Mouse (Mus musculus) lung, postnatal 14 days (tissue): ENCODE measurements at regions not wholly inside any gene's neighbourhood (a gene's known extent, or its start where the extent isn't known, plus 50 kb on each side); places are given as distances from the start of the nearest gene placed in this dataset.

Experiments
- DNase-seq: peaks from one replicate; pipeline ENCODE4 v3.0.0; 2021

DNA sequence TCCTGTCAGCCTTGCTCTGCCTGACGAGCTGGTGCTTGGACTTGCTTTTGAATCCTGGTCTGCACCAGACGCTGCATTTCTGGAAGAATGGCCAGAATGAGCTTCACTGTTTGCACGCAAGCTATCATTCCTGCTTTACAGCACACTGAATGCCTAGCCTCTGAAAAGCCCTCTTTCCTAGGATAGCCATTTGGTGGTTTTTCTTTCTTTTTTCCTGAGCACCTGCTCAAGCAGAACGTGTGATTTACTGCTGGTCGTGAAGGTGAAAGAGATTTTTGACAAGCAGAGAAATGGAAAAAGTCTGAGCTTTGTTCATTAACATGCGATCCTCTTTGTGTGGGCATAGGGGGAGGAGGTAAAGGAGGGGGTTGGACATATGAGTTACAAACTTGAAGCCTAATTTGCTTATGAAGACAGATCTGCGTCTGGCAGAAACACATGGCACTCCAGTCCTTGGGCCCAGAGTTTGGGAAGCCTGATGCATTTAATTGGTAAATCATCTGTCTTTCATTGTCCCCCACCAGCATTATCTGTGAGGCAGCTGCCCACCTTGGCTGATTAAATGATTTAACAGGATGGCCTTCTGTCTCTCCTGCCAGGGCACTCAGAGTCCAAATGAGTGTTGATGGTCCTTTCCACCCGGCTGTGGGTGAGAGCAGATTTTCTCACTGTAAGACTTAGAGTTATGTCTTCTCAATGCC, 457.1 kb upstream of the Plxna2 start:
- DNase-seq = no peak

- DNase-seq = no peak
These were observed 460.8 kb upstream of the Plxna2 start for GRCm38 (mm10) chr1:194157268-194157667.

DNA sequence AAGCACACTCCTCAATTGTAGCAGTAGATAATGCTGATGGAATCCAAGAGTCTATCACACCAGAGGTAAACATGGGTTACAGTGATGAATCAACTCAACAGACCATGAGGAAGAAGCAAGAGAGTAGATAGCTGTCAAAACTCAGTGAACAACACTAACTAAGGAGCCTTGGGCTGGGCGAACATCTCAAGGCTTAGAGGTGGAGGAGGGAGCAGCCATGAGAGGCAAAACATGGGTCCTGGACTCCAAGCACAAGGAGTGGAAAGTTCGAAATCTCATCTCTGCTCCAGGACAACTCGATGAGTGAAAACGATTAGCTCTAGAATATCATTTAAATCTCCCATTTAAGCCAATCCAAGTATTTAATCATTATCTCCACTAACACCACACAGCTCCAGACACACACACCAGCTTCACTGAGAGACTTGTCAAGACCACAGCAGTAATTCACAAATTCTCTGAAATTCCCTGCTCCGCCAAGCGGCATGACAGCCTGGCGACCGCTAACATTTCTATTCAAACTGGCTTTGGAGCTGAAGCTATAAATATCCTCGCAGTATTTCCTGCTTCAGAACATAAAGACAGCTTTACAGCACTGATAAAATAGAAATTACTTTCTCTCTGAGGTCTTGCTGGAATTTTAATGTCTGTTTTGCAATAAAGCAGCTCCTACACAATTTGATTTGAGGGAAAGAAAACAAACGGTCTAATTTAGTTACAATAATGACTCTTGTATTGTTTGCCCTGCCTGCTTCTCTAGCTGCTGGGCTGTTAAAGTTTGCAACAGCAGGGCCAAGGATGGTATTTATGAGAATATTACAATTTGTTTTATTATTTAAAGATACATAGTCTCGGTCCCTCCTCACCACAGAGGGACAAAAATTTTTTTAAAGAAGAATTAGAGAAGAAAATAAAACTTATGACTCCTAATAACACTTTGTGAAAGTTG, 469.3 kb upstream of the Plxna2 start:
- DNase-seq = no peak

DNA sequence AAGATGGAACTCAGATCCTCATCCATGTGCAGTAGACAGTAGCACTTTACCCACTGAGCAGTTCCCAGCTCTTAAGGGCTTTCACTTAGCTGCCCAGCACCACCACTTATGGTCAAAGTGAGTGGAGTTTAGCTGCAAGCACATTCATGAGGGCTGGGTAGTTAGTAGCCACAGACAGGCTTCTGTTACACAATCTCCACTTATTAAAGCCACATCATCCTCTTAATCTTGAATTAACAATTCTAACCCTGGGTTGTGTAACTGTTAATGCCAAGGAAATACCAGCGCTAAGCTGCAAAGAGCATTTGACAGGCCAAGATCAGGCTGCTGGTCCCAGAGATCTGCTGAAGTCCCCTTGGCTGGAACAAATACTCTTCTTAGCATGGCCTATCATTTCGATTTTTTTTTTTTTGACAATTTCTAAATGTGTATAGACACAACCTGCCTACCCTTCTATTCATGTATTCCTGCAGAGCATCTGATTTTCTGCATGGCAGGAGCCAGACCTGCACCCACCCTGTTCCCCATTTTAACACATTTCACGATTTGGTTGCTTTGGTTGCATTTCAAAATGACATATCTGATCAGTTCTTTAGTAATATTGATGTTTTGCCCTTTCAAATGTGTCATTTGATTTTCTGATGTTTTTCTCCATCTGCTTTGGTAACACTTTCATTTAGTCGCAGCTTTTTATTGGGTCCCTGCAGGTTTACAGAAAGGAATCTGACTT, 500.2 kb upstream of the Plxna2 start:
- DNase-seq = no peak

- DNase-seq = no peak
These were observed 503.6 kb upstream of the Plxna2 start for GRCm38 (mm10) chr1:194114399-194114798.

DNA sequence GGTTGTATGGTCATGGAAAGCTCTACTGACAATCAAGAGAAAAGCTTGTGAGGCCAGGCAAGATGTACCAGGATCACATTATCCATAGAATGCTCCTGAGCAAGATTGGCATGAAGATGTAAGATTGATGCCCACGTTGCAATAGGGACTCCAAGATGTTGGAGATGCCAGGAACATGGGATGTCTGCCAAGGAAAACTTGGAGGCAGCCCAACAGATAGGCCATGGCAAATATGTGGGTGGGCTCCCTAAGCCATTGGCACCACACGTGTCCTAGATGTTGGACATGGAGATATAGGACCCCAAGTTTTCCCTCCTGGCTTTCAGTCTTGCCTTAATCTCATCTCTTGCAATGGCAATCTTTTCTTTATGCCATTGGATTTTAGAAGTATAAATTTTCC, 506.1 kb upstream of the Plxna2 start:
- DNase-seq = no peak

DNA sequence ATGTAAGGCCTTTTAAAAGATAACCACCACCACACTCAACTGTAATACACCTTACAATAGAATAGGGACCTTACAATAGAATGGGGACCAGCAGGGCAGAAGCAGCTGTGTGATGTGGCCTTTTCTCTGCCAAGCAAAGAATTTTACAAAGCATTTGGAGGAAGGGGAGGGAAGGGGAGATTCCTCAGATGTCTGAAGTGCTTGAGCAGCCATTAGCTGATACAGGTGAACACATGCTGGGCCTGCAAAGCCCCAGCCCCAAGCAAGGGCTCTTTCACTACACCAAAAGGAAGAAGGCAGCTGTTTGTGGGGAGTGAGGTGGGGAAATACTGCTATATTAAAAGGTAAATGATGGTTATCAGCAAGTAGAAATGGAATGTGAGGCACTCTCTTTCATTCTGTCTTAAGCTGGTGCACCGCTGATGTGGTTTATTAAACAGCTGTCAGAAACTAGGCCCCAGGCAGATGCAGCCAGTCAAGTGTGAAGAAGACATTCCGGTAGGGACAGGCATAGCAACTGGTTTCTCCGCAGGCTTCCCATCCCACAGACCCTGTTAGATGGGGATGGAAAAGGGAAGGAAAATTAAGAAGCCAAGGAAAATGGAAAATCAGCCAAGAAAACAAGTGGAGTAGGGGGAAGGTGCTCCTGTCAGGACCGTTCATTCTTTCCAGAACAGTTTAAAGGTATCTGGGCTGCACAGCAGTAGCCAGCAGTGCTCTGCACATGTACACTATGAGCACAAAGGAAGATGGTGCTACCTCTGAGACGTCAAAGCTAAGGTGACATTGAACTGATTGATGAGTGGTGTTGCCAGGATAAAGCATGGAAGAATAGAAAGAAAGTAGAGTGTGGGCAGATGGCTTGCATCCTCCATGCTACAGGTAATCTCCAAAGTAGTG, 508.6 kb upstream of the Plxna2 start:
- DNase-seq = no peak

GRCm38 (mm10) chr1:194108132-194108531, 509.9 kb upstream of the Plxna2 start:
- no peak for DNase-seq

DNA sequence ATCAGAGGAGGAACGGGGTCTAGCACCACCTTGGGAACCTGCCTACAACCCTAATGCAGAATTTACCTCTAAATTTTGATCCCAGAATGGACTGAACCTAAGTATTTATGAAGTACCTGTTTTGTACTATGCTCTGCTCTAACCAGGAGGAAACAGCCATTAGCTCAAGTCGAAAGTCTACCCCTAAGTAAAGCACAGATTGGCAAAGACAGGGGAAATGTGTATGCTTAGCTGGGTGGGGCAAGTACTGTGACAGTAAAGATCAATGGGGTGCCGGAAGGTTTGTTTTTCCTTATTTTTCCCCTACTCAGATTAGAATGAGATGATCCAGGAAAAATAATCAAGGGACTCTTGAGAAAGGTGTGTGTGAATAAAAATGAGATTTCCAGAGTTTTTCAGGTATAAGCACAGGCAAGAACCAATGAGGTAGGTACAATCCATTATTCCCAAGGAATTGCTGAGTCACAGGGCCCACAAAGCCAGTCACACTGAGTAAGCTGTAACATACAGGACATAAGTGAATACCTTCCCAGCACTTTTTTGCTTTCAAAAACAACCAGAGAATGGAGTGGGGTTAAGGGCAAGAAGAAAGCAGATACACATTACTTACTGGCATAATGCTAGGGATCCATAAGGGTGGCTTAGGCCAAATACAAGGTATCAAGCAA, 510.6 kb upstream of the Plxna2 start:
- no peak for DNase-seq

DNA sequence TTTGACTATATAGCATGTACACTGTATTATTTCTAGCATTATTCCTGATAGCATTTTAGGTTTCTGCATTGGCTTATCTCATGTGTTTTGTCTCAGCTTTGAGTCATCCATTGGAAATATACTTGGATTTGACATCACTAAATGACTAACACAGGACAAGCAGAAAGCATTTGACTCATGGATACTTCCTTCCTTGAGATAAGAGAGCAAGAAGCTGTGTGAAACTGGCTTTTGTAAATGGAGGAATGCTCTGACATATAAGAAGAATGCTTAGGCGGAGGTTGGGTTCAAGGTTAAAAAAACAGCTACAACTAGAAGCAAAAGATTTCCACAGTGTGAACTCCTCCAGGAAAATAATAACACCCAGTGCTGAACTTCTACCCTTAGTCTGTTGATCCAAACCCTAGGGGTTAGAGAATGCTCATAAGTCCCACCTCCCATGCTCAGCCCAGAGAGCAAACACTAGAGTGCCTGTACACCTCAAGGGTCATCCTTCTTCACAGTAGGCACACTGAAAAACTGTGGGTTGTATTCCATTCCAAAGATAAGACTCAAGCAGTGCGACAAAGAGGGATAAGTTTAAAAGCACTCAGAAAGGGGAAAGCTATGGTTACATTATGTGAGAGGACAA, 528.0 kb upstream of the Plxna2 start:
- DNase-seq = no peak

- DNase-seq = no peak
These were observed 559.5 kb upstream of the Plxna2 start for GRCm38 (mm10) chr1:194058512-194058911.

GRCm38 (mm10) chr1:194056544-194056943, 561.5 kb upstream of the Plxna2 start:
- DNase-seq = no peak

- no peak for DNase-seq
These were observed 568.2 kb upstream of the Plxna2 start for GRCm38 (mm10) chr1:194049746-194050351.

DNA sequence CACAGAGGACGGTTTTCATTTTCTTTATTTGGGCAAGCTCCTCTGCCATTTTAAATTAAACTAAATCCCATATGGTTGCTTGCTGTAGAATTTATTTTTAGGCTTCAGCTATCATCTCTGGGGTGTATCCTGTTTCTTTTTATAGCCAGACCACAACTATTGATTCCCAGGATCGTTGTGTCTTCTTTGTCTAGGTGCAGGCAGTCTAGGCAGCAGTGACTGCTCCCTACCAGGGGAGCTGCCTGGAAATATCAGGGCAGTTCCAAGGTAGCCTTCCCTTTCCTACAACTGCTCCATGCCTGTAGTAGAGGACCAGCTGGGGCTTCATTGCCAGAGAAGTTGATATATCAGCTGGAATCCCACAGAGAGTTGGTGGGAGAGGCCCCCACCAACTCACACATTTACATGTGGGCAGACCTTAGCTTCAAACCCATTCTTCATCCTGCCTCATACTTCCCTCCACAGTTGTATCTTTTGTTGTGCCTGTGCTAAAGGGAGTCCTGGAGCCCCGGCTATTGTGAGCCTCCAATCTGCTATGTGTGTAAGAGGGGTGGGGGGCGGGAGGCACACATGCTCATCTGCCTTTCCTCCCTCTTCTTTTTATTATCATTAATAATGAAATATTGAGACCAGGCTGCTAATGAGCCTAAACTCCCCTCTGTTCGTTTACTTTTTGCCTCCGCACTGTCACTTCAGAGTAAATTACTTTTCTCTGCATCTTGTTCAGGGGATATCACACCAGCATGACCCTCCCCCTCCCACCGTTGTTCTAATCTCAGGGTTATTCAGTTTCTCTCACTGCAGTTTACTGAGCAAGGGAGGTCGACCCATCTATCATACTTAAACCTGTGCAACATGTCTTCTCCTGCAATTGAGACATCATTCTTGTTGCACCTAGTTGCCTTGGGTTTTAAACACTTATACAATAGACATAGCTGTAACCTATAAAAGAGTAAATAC, 576.3 kb upstream of the Plxna2 start:
- no peak for DNase-seq

DNA sequence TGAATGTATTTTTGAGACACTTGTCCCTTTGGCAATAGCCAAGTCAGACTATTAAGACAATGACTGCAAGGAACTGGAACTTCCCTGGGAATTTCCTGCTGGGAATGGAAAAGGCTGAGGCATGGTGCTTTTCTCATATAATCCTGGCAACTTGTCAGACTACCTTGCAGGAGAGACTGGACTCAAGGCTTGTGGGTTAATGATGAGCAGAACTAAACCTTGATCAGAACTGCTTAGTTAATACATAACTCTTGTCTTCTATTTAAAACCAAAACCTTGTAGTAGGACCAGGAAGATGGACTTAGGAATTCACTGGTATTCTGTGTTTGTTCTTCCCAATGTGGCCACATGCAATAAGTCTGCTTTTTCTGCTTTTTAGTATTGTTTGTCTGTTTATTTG, 579.3 kb upstream of the Plxna2 start:
- DNase-seq = no peak

DNA sequence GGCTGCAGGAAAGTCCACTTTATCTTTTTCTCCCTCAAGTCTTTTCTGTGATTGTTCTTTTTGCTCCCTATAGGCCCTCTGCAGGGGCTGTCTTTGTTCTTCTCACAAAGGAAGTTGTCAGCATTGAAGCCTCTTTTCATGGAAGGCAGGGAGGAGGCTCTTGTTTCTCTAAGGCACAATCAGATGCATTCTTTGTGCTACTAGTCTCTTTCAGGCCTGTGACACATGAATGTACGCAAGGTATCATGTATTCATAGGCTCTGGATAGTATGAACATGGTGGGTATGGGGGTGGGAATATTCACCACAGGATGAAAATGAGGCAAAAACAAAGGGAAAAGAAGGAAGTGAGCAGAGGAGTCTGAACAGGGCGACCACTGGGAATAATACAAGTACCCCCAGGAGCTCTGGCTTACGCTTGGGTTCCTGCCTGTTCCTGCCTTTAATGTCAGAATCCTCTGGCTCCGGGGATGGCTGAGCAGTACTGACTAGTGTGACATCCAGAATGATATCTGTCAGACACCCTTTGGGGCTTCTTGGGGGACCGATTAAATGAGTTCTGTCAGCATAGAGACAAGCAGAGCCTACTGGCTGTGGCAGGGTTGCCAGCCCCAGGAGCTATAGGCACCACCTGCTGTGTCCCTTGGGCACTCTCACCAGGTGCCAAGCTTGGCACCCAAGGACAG, 583.7 kb upstream of the Plxna2 start:
- no peak for DNase-seq

DNA sequence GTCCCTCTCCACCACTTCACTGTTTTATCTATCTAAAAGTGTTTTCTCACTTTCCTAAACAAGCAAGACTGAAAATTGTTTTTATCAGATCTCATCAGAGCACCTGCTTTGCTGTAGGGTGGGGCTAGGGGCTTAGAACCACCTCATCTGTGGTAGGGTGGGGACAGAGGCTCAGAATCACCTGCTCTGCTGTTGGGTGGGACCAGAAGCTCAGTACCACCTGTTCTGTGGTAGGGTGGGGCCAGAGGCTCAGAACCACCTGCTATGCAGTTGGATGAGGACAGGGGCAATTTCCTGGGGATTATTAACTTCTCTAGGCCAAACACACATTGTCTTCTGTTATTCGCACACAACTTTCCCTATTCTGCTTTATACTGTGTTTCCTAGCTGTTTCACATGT, 585.4 kb upstream of the Plxna2 start:
- no peak for DNase-seq

DNA sequence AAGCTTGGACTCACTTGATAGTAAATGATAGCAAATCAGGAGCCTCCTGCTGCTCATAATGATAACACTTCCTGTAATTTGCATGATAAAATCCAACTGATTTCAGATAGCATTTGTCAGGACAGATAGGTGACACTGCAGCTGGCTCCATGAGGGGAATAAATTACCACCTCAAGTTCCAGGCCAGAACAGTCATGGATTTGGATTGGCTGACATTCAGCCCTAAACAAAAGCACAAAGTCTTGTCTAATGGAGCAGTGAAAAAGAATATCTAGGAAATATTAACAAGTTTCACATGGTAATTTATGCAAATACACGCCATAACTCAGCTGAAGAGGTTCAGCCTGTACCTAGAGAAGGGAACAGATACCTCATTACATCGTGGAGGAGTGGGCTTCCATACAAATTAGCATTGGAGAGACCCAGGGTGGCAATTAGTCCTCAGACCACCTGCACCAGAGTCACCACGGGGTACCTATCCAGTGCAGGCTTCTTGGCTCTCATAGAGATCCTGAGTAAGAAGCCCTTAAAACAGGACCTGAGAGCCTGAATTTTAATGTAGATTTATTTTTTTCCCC, 587.3 kb upstream of the Plxna2 start:
- DNase-seq = no peak
